Mouse (Mus musculus): ENCODE results near the gene Twist2. TPM values are rescaled to one million over a fixed set of nuclear protein-coding genes. Genes with fewer than 3 reads are reported as not detected.

The Twist2 gene
- polyA plus RNA-seq, 1 experiment from 2014 or later: 0.31 TPM

DNA sequence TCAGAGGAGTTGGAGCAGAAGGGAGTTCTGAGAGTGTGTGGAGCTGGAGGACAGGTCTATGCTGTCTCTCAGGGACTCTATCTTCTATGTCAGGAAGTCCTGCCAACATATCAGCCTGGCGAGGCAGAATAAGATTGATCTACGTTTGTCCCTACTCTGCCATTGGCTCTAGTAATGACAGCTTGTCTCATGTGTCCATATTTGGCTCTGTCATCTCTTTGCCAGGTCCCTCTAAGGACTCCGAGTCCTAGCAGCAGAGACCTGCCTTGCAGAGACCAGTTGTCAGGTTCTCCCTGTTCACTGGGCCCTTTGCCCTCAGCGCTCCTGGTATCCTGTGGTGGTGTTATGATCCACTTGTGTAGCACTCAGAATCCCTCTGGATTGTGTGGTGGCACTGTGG lies 21.4 kb upstream of the Twist2 start:
- H3K4me1 ChIP-seq: no peaks in the 10 kb centered on the region
- 91% methylated on average over 4 of the region's 4 CpGs for WGBS
- no peak overlapping the region for H3K4me2 ChIP-seq
- no peaks in the 10 kb centered on the region for H3K27me3 ChIP-seq
- H3K27ac ChIP-seq: no peak overlapping the region
- no peaks in the 10 kb centered on the region for H3K36me3 ChIP-seq (ENCODE audit: poor library complexity, severe bottlenecking)
- no peaks in the 10 kb centered on the region for H3K9me3 ChIP-seq (replicated peaks)
- H3K9ac ChIP-seq: no peak overlapping the region
- no peak overlapping the region for H3K4me3 ChIP-seq
- ATAC-seq: no peak

DNA sequence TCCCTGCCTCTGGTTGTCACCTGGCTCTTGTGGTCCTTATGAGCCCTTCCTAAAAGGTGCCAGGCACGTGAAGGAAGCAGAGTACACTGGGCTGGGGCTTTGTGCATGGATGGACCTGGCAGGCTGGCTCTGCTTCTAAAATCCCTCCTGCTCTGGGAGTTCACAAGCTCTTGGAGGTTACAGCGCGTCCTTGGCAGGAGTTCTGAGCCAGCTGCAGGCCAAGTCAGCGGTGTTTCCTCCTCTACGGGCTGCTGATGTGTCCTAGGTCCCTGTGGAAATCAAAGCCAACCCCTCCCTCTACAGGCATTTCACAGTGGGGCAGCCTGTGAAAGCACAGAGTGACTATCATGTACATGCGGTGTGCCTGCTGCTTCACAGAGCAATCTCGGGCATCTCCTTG lies 20.1 kb upstream of the Twist2 start:
- no peak for ATAC-seq
- Histone ChIP-seq H3K9ac (no peak overlapping the region), H3K9me3 (replicated peaks) (no peaks in the 10 kb centered on the region), H3K4me2 (no peak overlapping the region), H3K27ac (no peak overlapping the region), H3K4me1 (no peaks in the 10 kb centered on the region), H3K36me3 (ENCODE audit: poor library complexity, severe bottlenecking) (no peaks in the 10 kb centered on the region), H3K27me3 (no peaks in the 10 kb centered on the region), H3K4me3 (no peak overlapping the region)
- 83% methylated on average over 7 of the region's 7 CpGs for WGBS

DNA sequence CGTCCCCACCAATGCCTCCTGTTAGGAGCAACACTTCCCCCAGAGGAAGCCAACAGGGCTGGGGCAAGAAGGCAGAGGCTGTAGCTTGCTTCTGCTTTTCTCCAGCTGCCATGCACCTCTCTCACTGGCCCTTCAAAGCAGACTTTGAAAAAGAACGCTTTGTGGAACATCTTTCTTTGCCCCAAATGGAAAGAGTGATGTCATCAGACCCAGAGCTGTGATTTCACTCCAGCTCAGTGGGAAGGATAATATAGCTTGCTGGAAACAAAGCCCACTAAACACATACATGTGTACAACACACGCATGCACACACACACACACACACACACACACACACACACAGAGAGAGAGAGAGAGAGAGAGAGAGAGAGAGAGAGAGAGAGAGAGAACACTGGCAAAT lies 17.1 kb upstream of the Twist2 start:
- Histone ChIP-seq H3K4me3 (no peak overlapping the region), H3K4me1 (no peaks in the 10 kb centered on the region), H3K9me3 (replicated peaks) (no peaks in the 10 kb centered on the region), H3K27me3 (no peaks in the 10 kb centered on the region), H3K9ac (no peak overlapping the region), H3K27ac (no peak overlapping the region), H3K4me2 (no peak overlapping the region), H3K36me3 (ENCODE audit: poor library complexity, severe bottlenecking) (no peaks in the 10 kb centered on the region)
- no peak for ATAC-seq
- 83% methylated on average over 3 of the region's 3 CpGs for WGBS

DNA sequence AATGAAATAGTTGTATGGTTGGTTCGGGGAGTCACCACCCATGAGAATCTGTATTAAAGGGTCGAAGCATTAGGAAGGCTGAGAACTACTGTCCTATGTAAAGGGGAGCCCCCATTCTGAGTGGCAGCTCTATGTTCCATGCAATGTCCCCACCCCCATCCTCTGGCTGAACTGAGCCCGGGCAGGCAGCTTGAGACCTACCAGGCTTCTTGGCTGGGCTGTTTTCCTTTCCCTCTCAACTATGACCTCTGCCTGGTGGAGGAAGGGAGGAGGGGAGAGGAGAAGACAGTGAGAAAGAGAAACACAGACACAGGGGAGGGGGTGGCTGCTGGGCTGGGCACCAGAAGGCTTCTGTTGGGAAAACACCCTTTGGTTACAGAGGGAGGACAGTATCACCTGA lies 1.9 kb upstream of the Twist2 start:
- ATAC-seq: no peak
- Histone ChIP-seq H3K27me3 (peaks cover 61% of the 10 kb centered on the region), H3K4me2 (no peak overlapping the region), H3K27ac (no peak overlapping the region), H3K4me1 (peaks cover 16% of the 10 kb centered on the region), H3K4me3 (no peak overlapping the region), H3K36me3 (ENCODE audit: poor library complexity, severe bottlenecking) (no peaks in the 10 kb centered on the region), H3K9ac (no peak overlapping the region), H3K9me3 (replicated peaks) (no peaks in the 10 kb centered on the region)
- 68% methylated on average over 3 of the region's 3 CpGs for WGBS

DNA sequence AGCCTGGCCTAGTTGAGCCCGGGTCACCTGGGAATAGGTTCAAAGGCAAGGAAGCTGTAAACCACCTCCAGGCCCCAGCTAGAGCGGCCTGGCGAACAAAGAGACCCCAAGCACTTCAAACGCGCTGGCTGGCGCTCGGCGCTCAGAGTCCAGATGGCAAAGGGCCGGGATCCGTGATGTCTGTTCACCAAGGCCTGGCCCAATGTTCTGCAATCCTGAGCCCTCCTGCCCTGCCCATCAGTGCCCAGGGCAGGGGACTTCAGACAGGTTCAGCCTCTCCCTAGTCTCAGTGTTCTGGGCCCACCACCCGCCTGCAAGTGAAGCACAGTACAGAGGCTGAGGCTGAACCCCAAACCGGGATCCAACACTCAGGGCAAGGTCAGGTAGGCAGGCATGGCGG lies 913 bp upstream of the Twist2 start:
- Histone ChIP-seq H3K27ac (no peak overlapping the region), H3K4me3 (no peak overlapping the region)
- WGBS: 18% methylated on average over 13 of the region's 13 CpGs

DNA sequence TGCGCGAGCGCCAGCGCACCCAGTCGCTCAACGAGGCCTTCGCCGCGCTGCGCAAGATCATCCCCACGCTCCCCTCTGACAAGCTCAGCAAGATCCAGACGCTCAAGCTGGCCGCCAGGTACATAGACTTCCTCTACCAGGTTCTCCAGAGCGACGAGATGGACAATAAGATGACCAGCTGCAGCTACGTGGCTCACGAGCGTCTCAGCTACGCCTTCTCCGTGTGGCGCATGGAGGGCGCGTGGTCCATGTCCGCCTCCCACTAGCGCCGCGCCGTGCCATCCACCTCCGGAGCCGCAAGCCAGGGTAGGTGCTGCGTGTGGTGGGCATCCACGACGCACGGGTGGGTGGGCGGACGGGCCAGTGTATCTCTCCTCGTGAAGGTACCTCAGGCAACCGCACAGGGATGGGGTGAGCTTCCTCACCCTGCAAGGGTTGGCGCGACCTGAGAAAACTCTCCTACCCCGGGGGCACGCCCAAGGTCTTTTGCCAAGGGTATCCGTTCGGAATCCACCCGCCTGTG lies 644 bp downstream of the Twist2 start:
- Histone ChIP-seq H3K27ac (no peak overlapping the region), H3K4me2 (peak overlapping the region; percentile 64), H3K36me3 (ENCODE audit: poor library complexity, severe bottlenecking) (no peaks in the 10 kb centered on the region), H3K4me1 (peaks cover 16% of the 10 kb centered on the region), H3K27me3 (peaks cover 74% of the 10 kb centered on the region), H3K4me3 (peak overlapping the region; percentile 32), H3K9ac (no peak overlapping the region), H3K9me3 (replicated peaks) (no peaks in the 10 kb centered on the region)
- 2% methylated on average over 45 of the region's 45 CpGs for WGBS
- ATAC-seq: no peak

More for the DNA sequence above, 913 bp upstream of the Twist2 start:
- H3K27me3 ChIP-seq: peaks cover 69% of the 10 kb centered on the region
- ATAC-seq: no peak
- H3K36me3 ChIP-seq (ENCODE audit: poor library complexity, severe bottlenecking): no peaks in the 10 kb centered on the region
- H3K4me1 ChIP-seq: peaks cover 16% of the 10 kb centered on the region
- H3K9me3 ChIP-seq (replicated peaks): no peaks in the 10 kb centered on the region
- no peak overlapping the region for H3K4me2 ChIP-seq
- H3K9ac ChIP-seq: no peak overlapping the region

DNA sequence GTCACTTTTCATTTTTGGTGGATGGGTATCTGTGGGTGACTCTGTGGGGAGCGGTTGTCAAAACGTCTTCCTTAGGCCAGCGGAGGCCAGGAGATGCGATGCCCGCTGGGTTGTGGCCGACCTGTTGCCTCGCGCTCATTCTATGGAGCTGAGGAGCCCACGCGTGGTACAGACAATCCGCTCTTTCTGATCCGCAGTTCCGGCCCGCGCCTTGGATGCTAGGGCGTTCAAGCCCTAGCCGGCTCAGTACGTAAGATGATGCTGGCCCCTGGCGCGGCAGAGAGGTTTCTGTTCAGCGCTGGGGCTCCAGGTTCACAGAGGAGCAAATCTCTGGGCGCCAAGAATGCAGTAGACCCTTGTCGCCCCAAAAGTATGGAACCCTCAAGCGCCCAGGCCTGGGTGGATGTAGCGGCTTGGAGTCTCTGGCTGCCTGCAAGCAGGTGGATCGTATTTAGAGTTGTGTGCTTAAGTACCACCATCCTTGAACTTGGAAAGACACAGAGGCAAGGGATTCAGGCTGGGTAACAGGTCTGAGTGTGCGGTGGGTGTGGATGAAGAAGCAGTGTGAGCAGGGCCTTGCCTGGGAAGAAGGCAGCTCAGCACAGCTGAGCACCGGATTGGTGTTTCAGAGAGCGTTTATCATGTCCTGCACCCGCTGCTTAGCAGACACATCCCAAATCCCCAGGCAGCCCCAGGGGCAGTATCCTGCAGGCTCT lies 1.3 kb downstream of the Twist2 start:
- peak overlapping the region; percentile 32; the same call in 1 of the 2 replicates for H3K4me3 ChIP-seq
- H3K9me3 ChIP-seq (replicated peaks): no peaks in the 10 kb centered on the region
- ATAC-seq: no peak
- no peaks in the 10 kb centered on the region for H3K36me3 ChIP-seq (ENCODE audit: poor library complexity, severe bottlenecking)
- peaks cover 16% of the 10 kb centered on the region for H3K4me1 ChIP-seq
- WGBS: 8% methylated on average over 30 of the region's 30 CpGs
- H3K27me3 ChIP-seq: peaks cover 71% of the 10 kb centered on the region
- peak overlapping the region; percentile 64; the same call in 1 of the 2 replicates for H3K4me2 ChIP-seq
- no peak overlapping the region for H3K27ac ChIP-seq
- H3K9ac ChIP-seq: no peak overlapping the region

DNA sequence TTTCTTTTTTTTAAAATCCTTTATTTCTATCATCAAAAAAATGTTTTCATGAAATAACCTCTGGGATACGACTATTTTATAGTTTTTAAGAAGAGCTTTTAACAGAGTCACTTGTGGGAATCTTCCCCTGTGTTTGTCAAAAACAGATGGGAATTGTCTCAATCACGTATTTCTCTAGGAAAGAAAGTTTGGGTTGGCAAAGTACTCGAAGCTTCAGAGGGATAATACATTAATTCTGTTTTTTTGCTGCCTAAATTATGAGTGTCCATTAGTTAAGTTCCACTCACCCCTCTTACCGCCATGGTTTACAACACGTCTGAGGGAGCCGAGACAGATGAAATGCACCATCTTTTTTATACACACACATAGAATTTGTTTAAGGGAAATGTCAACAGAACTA lies 2.2 kb downstream of the Twist2 start:
- ATAC-seq: no peak
- Histone ChIP-seq H3K4me1 (peaks cover 16% of the 10 kb centered on the region), H3K4me2 (no peak overlapping the region), H3K9ac (no peak overlapping the region), H3K4me3 (no peak overlapping the region), H3K36me3 (ENCODE audit: poor library complexity, severe bottlenecking) (no peaks in the 10 kb centered on the region), H3K9me3 (replicated peaks) (no peaks in the 10 kb centered on the region), H3K27me3 (peaks cover 63% of the 10 kb centered on the region), H3K27ac (no peak overlapping the region)
- 76% methylated on average over 6 of the region's 6 CpGs for whole genome bisulfite sequencing

DNA sequence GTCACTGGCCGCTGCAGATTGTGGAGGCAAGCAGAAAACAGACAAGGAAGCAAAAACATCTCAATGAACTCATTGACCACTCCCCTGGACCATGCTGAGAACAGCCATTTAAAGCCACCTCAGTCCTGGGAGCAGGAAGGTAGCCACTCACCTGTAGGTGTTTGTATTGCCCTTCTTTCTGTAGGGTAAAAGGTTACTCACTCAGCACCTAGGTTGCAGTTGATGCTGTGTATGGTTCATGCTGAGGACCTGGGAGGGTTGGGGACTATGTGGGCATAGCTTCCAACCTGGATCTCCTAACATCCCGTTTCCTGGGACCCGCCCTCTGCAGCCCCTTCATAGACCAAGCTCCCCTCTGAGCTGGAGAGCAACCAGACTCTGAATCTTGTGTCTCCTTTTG lies 14.8 kb downstream of the Twist2 start:
- Histone ChIP-seq H3K9me3 (replicated peaks) (no peaks in the 10 kb centered on the region), H3K4me3 (no peak overlapping the region), H3K4me1 (0 out of 2 replicates have a peak, but pooled peaks cover 4% of the 10 kb centered on the region), H3K9ac (no peak overlapping the region), H3K27ac (no peak overlapping the region), H3K4me2 (no peak overlapping the region), H3K27me3 (no peaks in the 10 kb centered on the region), H3K36me3 (ENCODE audit: poor library complexity, severe bottlenecking) (no peaks in the 10 kb centered on the region)
- 84% methylated on average over 3 of the region's 3 CpGs for WGBS
- no peak for ATAC-seq

DNA sequence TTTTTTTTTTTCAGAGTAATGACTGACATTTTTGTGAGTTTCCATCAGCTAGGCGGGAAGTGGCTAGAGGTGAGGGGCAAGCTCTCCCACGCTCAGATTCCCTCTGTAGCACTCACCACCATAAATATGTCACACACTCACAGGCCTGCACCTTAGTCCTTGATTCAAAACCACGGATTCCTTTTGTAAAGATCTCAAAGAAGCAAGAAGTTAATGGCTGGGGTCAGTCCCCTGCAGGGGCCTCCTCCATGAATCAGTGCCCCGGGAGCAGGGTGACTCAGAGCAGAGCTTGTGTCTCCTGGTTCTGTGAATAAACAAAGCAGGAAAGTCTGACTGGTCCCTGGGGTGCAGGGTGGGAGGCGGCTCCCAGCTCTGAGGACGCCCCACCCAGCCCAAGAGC lies 15.3 kb downstream of the Twist2 start:
- Histone ChIP-seq H3K27ac (no peak overlapping the region), H3K4me2 (no peak overlapping the region), H3K9ac (no peak overlapping the region), H3K4me1 (0 out of 2 replicates have a peak, but pooled peaks cover 4% of the 10 kb centered on the region), H3K9me3 (replicated peaks) (no peaks in the 10 kb centered on the region), H3K36me3 (ENCODE audit: poor library complexity, severe bottlenecking) (no peaks in the 10 kb centered on the region), H3K27me3 (no peaks in the 10 kb centered on the region), H3K4me3 (no peak overlapping the region)
- WGBS: 41% methylated on average over 6 of the region's 6 CpGs
- no peak for ATAC-seq

DNA sequence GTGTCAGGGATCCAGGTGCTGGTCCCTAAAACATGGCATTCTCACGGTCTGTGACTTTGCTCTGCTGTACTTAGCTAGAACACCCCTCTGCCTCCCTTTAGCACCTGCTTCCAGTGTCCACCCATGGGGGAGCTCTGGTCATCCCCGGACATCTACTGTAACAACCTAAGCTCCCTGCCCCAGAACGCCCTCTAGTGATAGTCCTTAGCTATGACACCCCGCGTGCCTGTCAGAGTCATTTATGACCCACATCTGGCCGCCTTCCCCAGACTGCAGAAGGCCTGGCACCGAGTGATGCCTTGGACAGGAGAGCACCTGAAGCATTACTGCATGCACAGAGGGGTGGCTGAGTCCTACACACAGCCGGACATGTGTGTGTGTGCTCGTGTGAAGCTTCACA lies 18.0 kb downstream of the Twist2 start:
- no peak for ATAC-seq

DNA sequence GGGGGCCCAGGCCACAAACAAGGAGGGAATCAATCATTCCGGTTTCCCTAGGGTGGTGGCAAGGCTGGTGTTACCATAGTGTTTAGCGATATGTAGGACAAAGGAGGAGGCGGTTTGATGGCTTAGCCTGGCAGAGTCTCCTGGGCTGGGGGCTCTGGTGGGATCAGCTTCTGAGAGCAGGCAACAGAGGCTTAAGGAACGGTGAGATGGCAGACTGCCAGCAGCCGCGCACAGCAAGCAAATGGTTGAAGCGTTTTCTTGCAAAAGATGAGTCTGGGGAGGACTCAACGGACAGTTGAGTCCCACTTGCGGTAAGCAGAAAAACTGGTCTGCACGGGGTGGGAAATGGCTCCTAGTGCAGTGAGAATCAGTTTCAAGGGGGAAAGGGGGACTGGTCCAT lies 19.3 kb downstream of the Twist2 start:
- H3K9me3 ChIP-seq (replicated peaks): no peaks in the 10 kb centered on the region
- H3K9ac ChIP-seq: no peak overlapping the region
- no peak overlapping the region for H3K27ac ChIP-seq
- 64% methylated on average over 10 of the region's 10 CpGs for WGBS
- H3K4me1 ChIP-seq: 0 out of 2 replicates have a peak, but pooled peaks cover 4% of the 10 kb centered on the region
- no peaks in the 10 kb centered on the region for H3K27me3 ChIP-seq
- no peaks in the 10 kb centered on the region for H3K36me3 ChIP-seq (ENCODE audit: poor library complexity, severe bottlenecking)
- no peak overlapping the region for H3K4me2 ChIP-seq
- no peak overlapping the region for H3K4me3 ChIP-seq
- ATAC-seq: no peak

More for the DNA sequence above, 18.0 kb downstream of the Twist2 start:
- H3K9ac ChIP-seq: no peak overlapping the region
- no peaks in the 10 kb centered on the region for H3K36me3 ChIP-seq (ENCODE audit: poor library complexity, severe bottlenecking)
- H3K9me3 ChIP-seq (replicated peaks): no peaks in the 10 kb centered on the region
- 0 out of 2 replicates have a peak, but pooled peaks cover 4% of the 10 kb centered on the region for H3K4me1 ChIP-seq
- 72% methylated on average over 9 of the region's 9 CpGs for WGBS
- H3K27ac ChIP-seq: no peak overlapping the region
- no peak overlapping the region for H3K4me3 ChIP-seq
- H3K27me3 ChIP-seq: no peaks in the 10 kb centered on the region
- H3K4me2 ChIP-seq: no peak overlapping the region

Data from forebrain, embryonic 13.5 days (tissue).